ENCODE assay signal across 8 mouse cellular contexts in the genomic region with DNA sequence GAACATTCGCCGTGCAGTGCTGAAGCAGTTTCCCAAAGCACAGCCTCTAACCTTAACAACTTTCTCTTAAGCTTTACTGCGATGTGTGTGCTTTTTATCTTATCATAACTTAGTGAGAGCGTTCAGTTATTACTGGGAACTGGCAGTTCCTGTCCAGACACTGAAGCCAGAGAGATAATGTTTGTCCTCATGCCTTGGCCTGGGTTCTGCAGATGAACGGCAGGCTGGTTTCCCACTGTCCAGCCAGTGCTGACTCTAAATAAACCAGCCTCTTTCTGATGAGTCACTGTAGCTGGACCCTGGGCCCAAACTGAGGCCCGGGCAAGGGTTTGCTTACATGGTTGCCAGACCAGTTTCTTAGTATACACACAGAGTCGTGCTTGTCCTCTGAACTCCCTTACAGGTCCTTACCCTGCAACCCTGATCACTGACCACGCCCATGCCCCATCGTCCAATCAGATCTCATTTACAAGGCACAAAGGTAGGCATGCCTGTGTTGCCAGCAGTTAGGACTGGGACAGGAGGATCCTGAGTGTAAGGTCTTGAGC. TPM values are rescaled to one million over a fixed set of nuclear protein-coding genes. Genes with fewer than 3 reads are reported as not detected.
A peak's percentile ranks its signal among the peaks of the same experiment; 100 is the strongest.
DNase-seq lines count a peak whose midpoint lies in the region; ATAC-seq lines count a peak whose summit lies in the region.

No protein-coding gene starts in this region.

- ATAC-seq in frontal cortex, adult (ENCODE audit: low TSS enrichment): no peak

- intact Hi-C loops in heart, postnatal 36 days (cut with DNase I): no loop called here

- peak; percentile 54 to 77 for DNase-seq in gastrocnemius, adult 8-10 months (ENCODE audit: low spot score in 2 of 2)
- DNase-seq in gastrocnemius, postnatal 10 days: no peak
- peak; percentile 43 for DNase-seq in c-Kit-positive CD71-negative TER-119-negative erythroid progenitor cells, embryonic 14.5 days (ENCODE audit: low read depth)
- peak; percentile 66 to 70 for DNase-seq in heart, postnatal 36 days
- DNase-seq in spleen, postnatal 10 days (ENCODE audit: low spot score in 2 of 2): peak; percentile 49 to 73
- no peak for DNase-seq in right cerebral cortex, postnatal 14 days
- DNase-seq in cerebellum, postnatal 25 days: no peak

RNA-seq across cellular contexts. Expression of gene Cdk19, which starts 11.3 kb away (rescaled TPM):
- 10 to 100 TPM in 2 of 4 experiments, 1 to 10 TPM in 2; 6.8 to 35.5 (median 20.0) TPM for total RNA-seq in gastrocnemius, adult 8-10 months (2022)
- 1 to 10 TPM; 7.2 to 8.4 TPM for total RNA-seq in gastrocnemius, postnatal 10 days (2021)
- 10 to 100 TPM; 14.5 to 16.1 TPM for total RNA-seq in heart, postnatal 36 days (2021)

RNA-seq across cellular contexts. Expression of gene Amd1, which starts 26.1 kb away (rescaled TPM):
- total RNA-seq in gastrocnemius, adult 8-10 months (2022): 100 to 1,000 TPM; 105 to 912 (median 433) TPM
- total RNA-seq in gastrocnemius, postnatal 10 days (2021): 10 to 100 TPM; 16.7 to 21.3 TPM
- total RNA-seq in heart, postnatal 36 days (2021): 10 to 100 TPM; 67.0 to 88.5 TPM

Comparison
In these comparisons a context has a peak if more than half of its experiments do, and no peak if none do; other contexts are left out.
1. DNase-seq: peak in gastrocnemius, adult 8-10 months (2 of 2), c-Kit-positive CD71-negative TER-119-negative erythroid progenitor cells, embryonic 14.5 days (single experiment), heart, postnatal 36 days (2 of 2) and spleen, postnatal 10 days (2 of 2); none in gastrocnemius, postnatal 10 days (single experiment), right cerebral cortex, postnatal 14 days (single experiment) and cerebellum, postnatal 25 days (0 of 2).